Mouse (Mus musculus) MEL (cell line): ENCODE measurements around the gene Lnpk. TPM values are rescaled to one million over a fixed set of nuclear protein-coding genes. Genes with fewer than 3 reads are reported as not detected.

ENCODE experiments used
- DNase-seq: peaks from one replicate; pipeline ENCODE4 v3.0.0; 2011; ENCODE audit warnings: low read depth, low spot score
- H3K27ac ChIP-seq: 2 replicates; pipeline ENCODE4 v1.5.1; 2012; ENCODE audit warnings: low read depth, mild to moderate bottlenecking, control low read depth, low read length, moderate library complexity; ENCODE audit not compliant: control insufficient read depth
- H3K27me3 ChIP-seq, 2 experiments: fragments of 150-350 bp in 1 of 2; sonication (generic) in 1 of 2; 2 replicates each; pipeline ENCODE4 v1.6.1; 2012; ENCODE audit warnings: low read length in 2 of 2, mild to moderate bottlenecking in 2 of 2, improper control_type of control experiment in 1 of 2, moderate library complexity in 1 of 2; ENCODE audit not compliant: insufficient read depth in 2 of 2, control insufficient read depth in 1 of 2
- H3K36me3 ChIP-seq, 2 experiments: 2 replicates each; pipeline ENCODE4 v1.6.1; 2012 to 2014; ENCODE audit warnings: low read length in 2 of 2, improper control_type of control experiment in 1 of 2, inconsistent platforms in 1 of 2, mild to moderate bottlenecking in 1 of 2; ENCODE audit not compliant: insufficient read depth in 2 of 2, control insufficient read depth in 1 of 2
- H3K4me1 ChIP-seq, 2 experiments: fragments of 150-350 bp in 1 of 2; sonication (generic) in 1 of 2; 2 replicates each; pipeline ENCODE4 v1.6.1; 2012; ENCODE audit warnings: low read length in 2 of 2, improper control_type of control experiment in 1 of 2, mild to moderate bottlenecking in 1 of 2; ENCODE audit not compliant: insufficient read depth in 2 of 2, control insufficient read depth in 1 of 2
- H3K4me3 ChIP-seq, 2 experiments: fragments of 150-350 bp in 1 of 2; sonication (generic) in 1 of 2; 2 replicates each; pipeline ENCODE4 v1.5.1; 2012; ENCODE audit warnings: low read depth in 2 of 2, low read length in 2 of 2, mild to moderate bottlenecking in 2 of 2, moderate library complexity in 2 of 2, control low read depth in 1 of 2, improper control_type of control experiment in 1 of 2; ENCODE audit not compliant: control insufficient read depth in 1 of 2, insufficient read depth in 1 of 2
- H3K79me2 ChIP-seq: 2 replicates; pipeline ENCODE4 v1.6.1; 2012; ENCODE audit warnings: mild to moderate bottlenecking, low read length, moderate library complexity; ENCODE audit not compliant: control insufficient read depth, poor library complexity, insufficient read depth
- H3K9ac ChIP-seq: 2 replicates; pipeline ENCODE4 v1.6.1; 2012; ENCODE audit warnings: low read depth, mild to moderate bottlenecking, control low read depth, low read length, moderate library complexity; ENCODE audit not compliant: control insufficient read depth, poor library complexity, severe bottlenecking
- H3K9me3 ChIP-seq: fragments of 150-350 bp; sonication (generic); replicated peaks from 2 replicates; pipeline ENCODE4 v1.6.1; 2012; ENCODE audit warnings: mild to moderate bottlenecking, low read length, improper control_type of control experiment, moderate library complexity; ENCODE audit not compliant: insufficient read depth
- BHLHE40 ChIP-seq: IDR thresholded peaks from 2 replicates; pipeline ENCODE4 v1.6.1; 2012; ENCODE audit warnings: low read depth, mild to moderate bottlenecking, inconsistent platforms, low read length, improper control_type of control experiment, borderline replicate concordance
- CHD1 ChIP-seq: IDR thresholded peaks from 2 replicates; pipeline ENCODE4 v1.6.1; 2012; ENCODE audit warnings: low read depth, mild to moderate bottlenecking, inconsistent platforms, low read length, improper control_type of control experiment
- EP300 ChIP-seq, 2 experiments: IDR thresholded peaks; 2 replicates each; pipeline ENCODE4 v1.6.1; 2011; ENCODE audit warnings: improper control_type of control experiment in 2 of 2, low read length in 2 of 2, low read depth in 1 of 2, mild to moderate bottlenecking in 1 of 2
- GABPA ChIP-seq: IDR thresholded peaks from 2 replicates; pipeline ENCODE4 v1.6.1; 2012; ENCODE audit warnings: low read depth, mild to moderate bottlenecking, inconsistent platforms, low read length, improper control_type of control experiment, moderate library complexity
- HCFC1 ChIP-seq: IDR thresholded peaks from 2 replicates; pipeline ENCODE4 v1.6.1; 2012; ENCODE audit warnings: low read depth, mild to moderate bottlenecking, inconsistent platforms, low read length, improper control_type of control experiment, moderate library complexity
- KAT2A ChIP-seq: conservative IDR thresholded peaks from 2 replicates; pipeline ENCODE4 v1.6.1; 2012; ENCODE audit warnings: low read depth, low read length, improper control_type of control experiment, inconsistent platforms
- MAX ChIP-seq: IDR thresholded peaks from 2 replicates; pipeline ENCODE4 v1.6.1; 2011; ENCODE audit warnings: low read length, improper control_type of control experiment
- MEF2A ChIP-seq: IDR thresholded peaks from 2 replicates; pipeline ENCODE4 v1.6.1; 2014; ENCODE audit warnings: low read depth, mild to moderate bottlenecking, inconsistent platforms, low read length, improper control_type of control experiment; ENCODE audit not compliant: poor library complexity, insufficient replicate concordance, severe bottlenecking; ENCODE audit errors: extremely low read depth
- MYB ChIP-seq: IDR thresholded peaks from 2 replicates; pipeline ENCODE4 v1.6.1; 2011; ENCODE audit warnings: mild to moderate bottlenecking, low read depth, low read length, improper control_type of control experiment
- MYC ChIP-seq: IDR thresholded peaks from 2 replicates; pipeline ENCODE4 v1.6.1; 2011; ENCODE audit warnings: low read depth, mild to moderate bottlenecking, low read length, improper control_type of control experiment, moderate library complexity
- NELFE ChIP-seq: IDR thresholded peaks from 2 replicates; pipeline ENCODE4 v1.6.1; 2011; ENCODE audit warnings: low read depth, low read length, improper control_type of control experiment
- NRF1 ChIP-seq: IDR thresholded peaks from 2 replicates; pipeline ENCODE4 v1.6.1; 2014; ENCODE audit warnings: low read depth, mild to moderate bottlenecking, inconsistent platforms, low read length, improper control_type of control experiment, moderate library complexity; ENCODE audit not compliant: poor library complexity, insufficient read depth, severe bottlenecking
- POLR2A ChIP-seq, 2 experiments: IDR thresholded peaks; 2 replicates each; pipeline ENCODE4 v1.6.1; 2011 to 2012; ENCODE audit warnings: low read length in 2 of 2, mild to moderate bottlenecking in 2 of 2, control low read depth in 1 of 2, improper control_type of control experiment in 1 of 2, low read depth in 1 of 2, moderate library complexity in 1 of 2; ENCODE audit not compliant: control insufficient read depth in 1 of 2, insufficient read depth in 1 of 2, poor library complexity in 1 of 2
- POLR2AphosphoS2 ChIP-seq: IDR thresholded peaks from 2 replicates; pipeline ENCODE4 v1.6.1; 2011; ENCODE audit warnings: low read length, improper control_type of control experiment
- POLR2AphosphoS5 ChIP-seq: IDR thresholded peaks from 2 replicates; pipeline ENCODE4 v1.6.1; 2012; ENCODE audit warnings: low read depth, borderline replicate concordance, mild to moderate bottlenecking, inconsistent platforms, low read length, moderate library complexity, mixed read lengths
- RAD21 ChIP-seq: IDR thresholded peaks from 2 replicates; pipeline ENCODE4 v1.6.1; 2011; ENCODE audit warnings: mild to moderate bottlenecking, low read depth, low read length, improper control_type of control experiment
- RCOR1 ChIP-seq: IDR thresholded peaks from 2 replicates; pipeline ENCODE4 v1.6.1; 2012; ENCODE audit warnings: low read depth, mild to moderate bottlenecking, inconsistent platforms, low read length, improper control_type of control experiment
- SIN3A ChIP-seq: IDR thresholded peaks from 2 replicates; pipeline ENCODE4 v1.6.1; 2012; ENCODE audit warnings: low read length, improper control_type of control experiment, inconsistent platforms
- TAL1 ChIP-seq: IDR thresholded peaks from 2 replicates; pipeline ENCODE4 v1.6.1; 2012; ENCODE audit warnings: mild to moderate bottlenecking, inconsistent platforms, low read length, moderate library complexity, mixed read lengths
- TBP ChIP-seq: IDR thresholded peaks from 2 replicates; pipeline ENCODE4 v1.8.0; 2011; ENCODE audit warnings: low read depth, low read length, improper control_type of control experiment
- TCF12 ChIP-seq: IDR thresholded peaks from 2 replicates; pipeline ENCODE4 v1.6.1; 2014; ENCODE audit warnings: low read depth, mild to moderate bottlenecking, inconsistent platforms, low read length, improper control_type of control experiment, moderate library complexity
- USF1 ChIP-seq: IDR thresholded peaks from 2 replicates; pipeline ENCODE4 v1.6.1; 2014; ENCODE audit warnings: low read depth, mild to moderate bottlenecking, inconsistent platforms, low read length, improper control_type of control experiment, moderate library complexity
- USF2 ChIP-seq, 2 experiments: IDR thresholded peaks; 2 replicates each; pipeline ENCODE4 v1.6.1; 2011 to 2012; ENCODE audit warnings: improper control_type of control experiment in 2 of 2, low read length in 2 of 2, borderline replicate concordance in 1 of 2, inconsistent platforms in 1 of 2, low read depth in 1 of 2, mild to moderate bottlenecking in 1 of 2; ENCODE audit not compliant: insufficient read depth in 1 of 2
- ZC3H11A ChIP-seq: IDR thresholded peaks from 2 replicates; pipeline ENCODE4 v1.6.1; 2012; ENCODE audit warnings: low read depth, mild to moderate bottlenecking, inconsistent platforms, low read length, improper control_type of control experiment
- ZKSCAN1 ChIP-seq: IDR thresholded peaks from 2 replicates; pipeline ENCODE4 v1.6.1; 2012; ENCODE audit warnings: low read depth, mild to moderate bottlenecking, inconsistent platforms, low read length, improper control_type of control experiment, moderate library complexity
- ZMIZ1 ChIP-seq: IDR thresholded peaks from 2 replicates; pipeline ENCODE4 v1.6.1; 2012; ENCODE audit warnings: low read depth, mild to moderate bottlenecking, inconsistent platforms, low read length, improper control_type of control experiment, moderate library complexity
- polyA plus RNA-seq, 2 experiments: library from polyadenylated mRNA; stranded (reverse) in 1 of 2; unstranded in 1 of 2; fragments of >175 nt in 1 of 2; fragments of >200 nt in 1 of 2; gene quantifications; 2 replicates each; pipeline versions ENCODE4 v1.2.1 to v1.2.4; 2012; ENCODE audit warnings: low replicate concordance in 2 of 2, low read depth in 1 of 2; ENCODE audit not compliant: insufficient read length in 2 of 2, insufficient read depth in 1 of 2, missing spikeins in 1 of 2
- total RNA-seq: library from RNA; depleted of rRNA; stranded (reverse); fragments of 300-350 nt; gene quantifications from 2 replicates; pipeline ENCODE4 v1.2.3, GENCODE M21; 2012; rRNA removed

The Lnpk gene
- total RNA-seq, result 35.5 and 36.1 TPM in 2 replicates
- polyA plus RNA-seq, result 10 to 100 TPM in 1 of 2 experiments, not detected in 1; 35.5 TPM

DNA sequence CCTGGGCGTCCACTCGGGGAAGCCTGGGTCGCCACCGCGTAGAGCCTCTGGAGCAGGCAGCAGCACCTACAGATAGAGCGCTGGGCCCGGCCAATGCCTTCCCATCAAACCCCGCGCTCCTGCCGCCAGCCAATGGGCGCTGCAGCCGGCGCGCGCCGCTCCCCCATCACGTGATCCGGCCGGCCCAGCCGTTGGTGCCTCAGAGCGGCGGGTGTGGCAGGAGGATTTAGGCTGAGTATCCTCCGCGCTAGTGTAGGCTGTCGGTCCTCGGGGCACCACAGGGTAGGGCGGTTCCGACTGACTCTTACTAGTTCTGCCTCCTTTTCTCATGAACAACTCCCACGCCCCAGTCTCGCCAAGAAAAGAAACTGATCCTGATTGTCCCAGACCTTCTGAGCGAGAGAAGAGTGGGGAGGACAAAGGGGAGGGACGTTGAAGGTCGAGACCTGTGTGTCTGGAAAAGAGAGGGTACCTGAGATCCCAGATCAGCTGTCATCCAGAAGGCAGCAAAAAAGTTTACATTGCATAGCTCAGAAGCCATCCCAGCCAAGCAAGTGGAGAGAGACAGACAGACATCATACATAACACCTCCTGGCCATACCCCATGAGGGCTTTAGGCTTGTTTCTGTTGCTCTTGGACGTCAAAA, at the start of gene Lnpk:
TSS of gene Lnpk (minus strand) at position 593 of the 647 bp plus-strand sequence.
- peak; percentile 94 for DNase-seq
- peak within 1 kb of the TSS; percentile 58 for H3K27ac ChIP-seq
- H3K79me2 ChIP-seq, result peaks cover 26% of the 10 kb centered on the region
- H3K27me3 ChIP-seq, result no peaks in the 10 kb centered on the region
- peak within 1 kb of the TSS; percentile 60 to 71 for H3K4me3 ChIP-seq
- H3K9me3 ChIP-seq, result no peaks in the 10 kb centered on the region
- H3K4me1 ChIP-seq, result peaks cover 4 to 15% of the 10 kb centered on the region in 2 experiments
- peak within 1 kb of the TSS; percentile 92 for H3K9ac ChIP-seq
- peaks cover 0 to 24% of the 10 kb centered on the region in 2 experiments; a peak in 2 of 4 replicates for H3K36me3 ChIP-seq
- TF ChIP-seq POLR2A (IDR thresholded peaks at IDR 0.05; ENCODE audit: control insufficient read depth in 1 of 2, insufficient read depth in 1 of 2, low read depth in 1 of 2, low read length in 2 of 2, poor library complexity in 1 of 2), result peak; percentile 86 to 95
- TF ChIP-seq POLR2AphosphoS2, result peak; percentile 77; the same call in 1 of the 2 replicates
- TF ChIP-seq TCF12, result peak; percentile 58; the same call in 1 of the 2 replicates
- peak; percentile 80 for TF ChIP-seq HCFC1
- peak; percentile 100 for TF ChIP-seq USF1
- peak; percentile 77; the same call in 1 of the 2 replicates for TF ChIP-seq TBP
- peak; percentile 72 for TF ChIP-seq BHLHE40
- TF ChIP-seq MYC, result no peak
- no peak for TF ChIP-seq EP300 (IDR thresholded peaks at IDR 0.05; ENCODE audit: low read depth in 1 of 2, low read length in 2 of 2)
- no peak for TF ChIP-seq MEF2A
- TF ChIP-seq USF2 (IDR thresholded peaks at IDR 0.05; ENCODE audit: borderline replicate concordance in 1 of 2, insufficient read depth in 1 of 2, low read depth in 1 of 2, low read length in 2 of 2), result peak; percentile 79 to 89; a peak in 3 of 4 replicates
- TF ChIP-seq GABPA, result no peak
- TF ChIP-seq MAX, result peak; percentile 86
- TF ChIP-seq NELFE, result peak; percentile 82
- TF ChIP-seq SIN3A, result peak; percentile 30
- TF ChIP-seq CHD1, result no peak
- TF ChIP-seq ZMIZ1, result peak; percentile 82
- no peak; the same call in 1 of the 2 replicates for TF ChIP-seq NRF1

DNA sequence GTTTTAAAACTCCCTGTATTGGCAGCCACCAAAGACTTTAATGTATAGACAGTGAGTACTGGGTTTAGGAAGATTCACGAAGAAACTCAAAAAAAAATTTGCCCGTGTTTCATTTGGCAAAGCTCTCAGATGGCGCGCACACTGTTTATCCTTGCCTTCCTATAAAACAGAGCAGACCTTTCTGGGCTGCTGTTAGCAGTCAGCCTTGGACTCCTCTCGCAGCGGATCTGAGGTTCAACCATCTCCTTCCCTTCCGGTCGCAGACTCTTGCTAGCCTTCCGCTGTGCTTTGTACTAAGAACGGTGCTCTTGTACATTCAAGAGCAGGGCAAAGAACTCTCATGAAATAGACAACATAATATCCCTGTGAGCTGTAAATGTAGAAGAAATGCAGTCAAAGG, 41.1 kb upstream of the Lnpk start:
- DNase-seq, result no peak
- Histone ChIP-seq H3K9ac (no peak overlapping the region), H3K27me3 (no peaks in the 10 kb centered on the region), H3K4me1 (no peaks in the 10 kb centered on the region), H3K79me2 (no peaks in the 10 kb centered on the region), H3K27ac (no peak overlapping the region), H3K4me3 (no peak overlapping the region), H3K9me3 (no peaks in the 10 kb centered on the region), H3K36me3 (peaks cover 0 to 3% of the 10 kb centered on the region in 2 experiments; a peak in 1 of 4 replicates)
- TF ChIP-seq NRF1 (no peak), ZKSCAN1 (no peak), ZMIZ1 (no peak), POLR2AphosphoS5 (no peak), KAT2A (no peak), MYC (no peak), MYB (no peak), RAD21 (no peak), RCOR1 (no peak), ZC3H11A (no peak), HCFC1 (no peak), TAL1 (no peak)
